Mouse (Mus musculus) liver, postnatal 0 days (tissue): Measurements from ENCODE around the gene Cdhr1. TPM values are rescaled to one million over a fixed set of nuclear protein-coding genes. Genes with fewer than 3 reads are reported as not detected.
A peak's percentile ranks its signal among the peaks of the same experiment; 100 is the strongest.
"Not testable (repeated sequence)": the region's sequence is repeated elsewhere in the genome, so short reads cannot be mapped to it uniquely, and the experiment has no call there.

ENCODE experiments used
- ATAC-seq: fragments of 200-750 bp; cut with Nextera tagmentation; 2 replicates; pipeline ENCODE4 v1.8.0; 2017; ENCODE audit warnings: mild to moderate bottlenecking, moderate library complexity
- DNase-seq: peaks from one replicate; pipeline ENCODE4 v3.0.0-alpha.2; 2016
- H3K27ac ChIP-seq: fragments of 300-500 bp; sonication (generic); 2 replicates; pipeline ENCODE4 v1.5.1; 2014; ENCODE audit warnings: antibody characterized with exemption, moderate library complexity, mild to moderate bottlenecking, low read depth
- H3K27me3 ChIP-seq: fragments of 300-500 bp; sonication (generic); 2 replicates; pipeline ENCODE4 v1.6.1; 2014; ENCODE audit warnings: low read length, control low read depth, mixed read lengths; ENCODE audit not compliant: insufficient read depth
- H3K36me3 ChIP-seq: fragments of 300-500 bp; sonication (generic); replicated peaks from 2 replicates; pipeline ENCODE4 v1.6.1; 2014; ENCODE audit warnings: mild to moderate bottlenecking, control low read depth, low read length, moderate library complexity, mixed read lengths; ENCODE audit not compliant: insufficient read depth
- H3K4me1 ChIP-seq: fragments of 300-500 bp; sonication (generic); 2 replicates; pipeline ENCODE4 v1.6.1; 2014; ENCODE audit warnings: antibody characterized with exemption, mild to moderate bottlenecking, control low read depth; ENCODE audit not compliant: insufficient read depth
- H3K4me2 ChIP-seq: fragments of 300-500 bp; sonication (generic); 2 replicates; pipeline ENCODE4 v1.6.1; 2014; ENCODE audit warnings: low read depth, mild to moderate bottlenecking, low read length, moderate library complexity, mixed read lengths
- H3K4me3 ChIP-seq: fragments of 300-500 bp; sonication (generic); 2 replicates; pipeline ENCODE4 v1.5.1; 2014; ENCODE audit warnings: low read depth, low read length
- H3K9ac ChIP-seq: fragments of 300-500 bp; sonication (generic); replicated peaks from 2 replicates; pipeline ENCODE4 v1.6.1; 2014; ENCODE audit warnings: mild to moderate bottlenecking, moderate library complexity
- H3K9me3 ChIP-seq: fragments of 300-500 bp; sonication (generic); 2 replicates; pipeline ENCODE4 v1.6.1; 2016; ENCODE audit warnings: mild to moderate bottlenecking, control low read depth, low read length, mixed read lengths
- CTCF ChIP-seq: sonication (generic); IDR thresholded peaks from 2 replicates; pipeline ENCODE4 v1.5.1; 2016; ENCODE audit warnings: antibody characterized with exemption, low read depth
- EP300 ChIP-seq: IDR thresholded peaks from 2 replicates; pipeline ENCODE4 v1.6.1; 2016; ENCODE audit warnings: antibody characterized with exemption, low read depth, mild to moderate bottlenecking
- WGBS: fragments of 180-500 bp; shearing (Covaris S2); extraction: QIAGEN DNeasy Blood & Tissue Kit; methylation state at CpG from one replicate; pipeline ENCODE4 v1.1.7; 2014; ENCODE audit not compliant: insufficient replicate concordance; 5-methylcytosine and 5-hydroxymethylcytosine counted together
- polyA plus RNA-seq: library from polyadenylated mRNA; unstranded; fragments of >200 nt; fragmentation: Nextera tagmentation; extraction: Ambion mirVana; gene quantifications from 2 replicates; pipeline ENCODE4 v1.2.1, GENCODE M21; 2015

Cdhr1 gene
- not detected in 2 replicates for polyA plus RNA-seq

DNA sequence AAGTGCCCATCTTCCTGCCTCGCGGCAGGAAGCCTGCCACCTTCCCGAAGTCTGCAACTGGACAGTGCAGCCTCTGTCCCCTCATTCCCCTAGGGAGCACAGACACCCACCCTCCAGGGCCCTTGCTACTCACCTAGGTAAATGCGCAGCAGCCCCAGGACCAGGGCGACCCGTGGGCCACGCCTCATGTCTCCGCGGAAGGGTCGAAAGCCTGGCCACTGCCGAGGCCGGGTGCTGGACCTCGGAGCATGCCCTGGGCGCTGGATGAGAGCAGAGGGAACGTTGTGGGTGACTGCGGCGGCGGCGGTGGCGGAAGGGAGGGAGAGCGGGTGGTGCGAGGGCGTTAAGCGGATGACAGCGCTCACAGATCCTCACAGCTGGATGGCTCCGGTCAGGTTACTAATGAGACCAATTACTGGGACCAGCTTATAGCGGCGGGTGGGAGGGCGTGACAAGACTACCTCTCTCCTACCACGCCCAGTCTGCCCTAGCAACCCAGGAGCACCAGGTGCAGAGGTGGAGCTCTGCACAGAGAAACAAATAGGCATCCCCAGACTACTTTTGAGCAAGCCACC is at the start of gene Cdhr1:
TSS of gene Cdhr1 (minus strand) at position 392 of the 575 bp plus-strand sequence.
- no peak for TF ChIP-seq EP300
- no peak for TF ChIP-seq CTCF
- Histone ChIP-seq H3K27me3 (peaks cover 17% of the 10 kb centered on the region), H3K4me1 (no peaks in the 10 kb centered on the region), H3K9me3 (no peaks in the 10 kb centered on the region), H3K36me3 (no peaks in the 10 kb centered on the region), H3K4me2 (no peak within 1 kb of the TSS), H3K9ac (no peak within 1 kb of the TSS), H3K4me3 (no peak within 1 kb of the TSS), H3K27ac (no peak within 1 kb of the TSS)
- peak; percentile 14 for DNase-seq
- no peak for ATAC-seq
- 4% methylated on average over 25 of the region's 30 CpGs for WGBS

DNA sequence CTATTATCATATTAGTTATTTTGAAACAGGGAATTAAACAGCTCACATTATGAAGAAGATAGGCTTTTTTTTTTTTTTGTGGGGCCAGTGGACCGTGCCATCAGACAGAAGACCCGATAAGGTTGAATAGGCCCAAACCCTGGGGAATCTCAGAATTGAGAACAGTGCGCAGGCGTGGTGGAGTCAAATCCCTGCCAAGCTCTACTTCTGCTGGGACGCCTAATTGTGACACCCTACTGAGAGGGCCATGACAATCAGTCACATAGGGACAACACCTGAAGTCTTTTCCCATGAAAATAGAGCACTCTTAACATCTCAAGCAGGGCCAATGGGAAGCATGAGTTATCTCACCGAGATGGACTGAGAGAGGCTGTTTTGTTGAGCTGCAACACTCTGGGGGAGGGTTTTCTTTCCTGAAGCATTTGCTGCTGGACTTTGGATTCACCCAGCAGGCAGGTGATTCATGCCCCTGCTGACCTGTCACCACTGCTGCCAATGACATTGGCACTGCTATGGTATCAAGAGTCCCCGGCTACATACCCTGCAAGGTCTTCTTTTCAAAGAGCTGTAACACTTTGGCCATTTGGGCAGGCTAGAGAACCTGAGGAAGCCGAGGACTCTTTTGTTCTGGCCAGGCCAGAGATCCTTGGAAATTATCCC is 41.0 kb upstream of the Cdhr1 start:
- Histone ChIP-seq H3K4me3 (no peak overlapping the region), H3K9me3 (no peaks in the 10 kb centered on the region), H3K4me1 (no peaks in the 10 kb centered on the region), H3K27me3 (no peaks in the 10 kb centered on the region), H3K36me3 (no peaks in the 10 kb centered on the region), H3K4me2 (no peak overlapping the region), H3K27ac (no peak overlapping the region), H3K9ac (no peak overlapping the region)
- TF ChIP-seq EP300 (no peak), CTCF (no peak)
- DNase-seq, result no peak
- ATAC-seq, result no peak
- 76% methylated on average over 8 of the region's 8 CpGs for WGBS

DNA sequence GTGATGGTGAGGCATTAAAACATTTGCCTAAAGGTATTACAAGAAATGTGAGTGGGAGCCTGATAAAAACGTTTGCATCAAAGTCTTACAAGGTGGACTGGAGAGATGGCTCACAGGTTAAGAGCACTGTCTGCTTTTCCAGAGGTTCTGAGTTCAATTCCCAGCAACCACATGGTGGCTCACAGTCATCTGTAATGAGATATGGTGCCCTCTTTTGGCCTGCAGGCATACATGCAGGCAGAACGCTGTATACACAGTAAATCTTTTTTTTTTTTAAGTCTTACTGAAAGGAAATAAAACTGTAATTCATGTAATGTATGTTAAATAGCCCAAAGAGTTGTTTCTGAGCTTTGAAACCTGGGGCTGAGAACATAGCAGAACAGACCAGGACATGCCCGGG is 39.4 kb upstream of the Cdhr1 start:
- not testable (repeated sequence) for DNase-seq

DNA sequence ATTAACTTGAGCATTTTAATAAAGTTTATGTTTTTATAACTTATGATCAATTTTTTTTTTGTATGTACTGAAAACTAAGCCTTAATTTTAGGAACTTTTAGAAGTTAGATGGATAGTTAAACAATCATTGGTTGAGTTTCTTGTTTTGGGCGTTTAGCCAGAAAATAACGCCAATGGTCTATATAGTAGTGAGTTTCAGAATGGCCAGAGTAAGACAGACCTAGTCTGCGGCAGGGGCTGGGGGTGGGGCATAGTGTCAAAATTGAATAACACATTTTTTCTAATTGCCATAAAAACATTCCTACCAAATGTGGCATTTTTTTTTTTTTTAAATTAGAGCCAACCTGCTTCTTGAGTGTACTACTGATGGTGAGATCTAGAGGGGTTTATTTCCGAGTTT is 38.0 kb upstream of the Cdhr1 start:
- H3K9ac ChIP-seq, result no peak overlapping the region
- H3K9me3 ChIP-seq, result no peaks in the 10 kb centered on the region
- no peak overlapping the region for H3K4me3 ChIP-seq
- ATAC-seq (no peak), DNase-seq (no peak)
- peaks cover 4% of the 10 kb centered on the region for H3K4me1 ChIP-seq
- WGBS, result 79% methylated on average over 4 of the region's 4 CpGs
- H3K27ac ChIP-seq, result no peak overlapping the region
- H3K36me3 ChIP-seq, result peaks cover 21% of the 10 kb centered on the region
- H3K4me2 ChIP-seq, result peak overlapping the region; percentile 67
- TF ChIP-seq CTCF, result no peak
- no peak for TF ChIP-seq EP300
- no peaks in the 10 kb centered on the region for H3K27me3 ChIP-seq

More for the DNA sequence above, 39.4 kb upstream of the Cdhr1 start:
- not testable (repeated sequence) for H3K4me2 ChIP-seq, H3K9ac ChIP-seq, H3K27ac ChIP-seq, ATAC-seq, H3K36me3 ChIP-seq, H3K9me3 ChIP-seq, H3K4me3 ChIP-seq, H3K27me3 ChIP-seq, H3K4me1 ChIP-seq
- TF ChIP-seq CTCF, result peak; percentile 28; the same call in 1 of the 2 replicates
- 77% methylated on average over 2 of the region's 3 CpGs for WGBS

DNA sequence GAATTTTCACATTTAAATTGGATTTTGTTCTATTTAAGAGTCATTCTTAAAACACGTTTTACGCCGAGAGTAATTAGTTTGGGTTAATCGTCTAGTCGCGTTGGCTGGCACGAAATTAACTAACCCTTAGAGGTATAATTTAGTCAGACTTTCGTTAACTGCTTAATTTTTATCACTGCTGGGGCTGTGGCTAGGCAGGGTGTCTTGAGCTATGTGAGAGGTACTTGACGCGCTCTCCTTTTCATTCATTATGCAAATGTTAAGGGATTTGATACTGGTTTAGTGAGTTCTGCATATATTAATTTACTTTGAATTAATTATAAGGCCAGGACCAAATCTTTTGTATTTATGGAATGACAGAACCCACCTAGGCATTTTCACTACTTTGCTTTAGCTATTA is 37.5 kb upstream of the Cdhr1 start:
- Histone ChIP-seq H3K9me3 (no peaks in the 10 kb centered on the region), H3K4me2 (peak overlapping the region; percentile 67), H3K27me3 (no peaks in the 10 kb centered on the region), H3K4me3 (peak overlapping the region; percentile 83), H3K27ac (peak overlapping the region; percentile 64), H3K36me3 (peaks cover 24% of the 10 kb centered on the region), H3K9ac (peak overlapping the region; percentile 52), H3K4me1 (peaks cover 4% of the 10 kb centered on the region)
- TF ChIP-seq EP300 (no peak), CTCF (no peak)
- DNase-seq, result no peak
- WGBS, result 3% methylated on average over 10 of the region's 10 CpGs
- ATAC-seq, result no peak

DNA sequence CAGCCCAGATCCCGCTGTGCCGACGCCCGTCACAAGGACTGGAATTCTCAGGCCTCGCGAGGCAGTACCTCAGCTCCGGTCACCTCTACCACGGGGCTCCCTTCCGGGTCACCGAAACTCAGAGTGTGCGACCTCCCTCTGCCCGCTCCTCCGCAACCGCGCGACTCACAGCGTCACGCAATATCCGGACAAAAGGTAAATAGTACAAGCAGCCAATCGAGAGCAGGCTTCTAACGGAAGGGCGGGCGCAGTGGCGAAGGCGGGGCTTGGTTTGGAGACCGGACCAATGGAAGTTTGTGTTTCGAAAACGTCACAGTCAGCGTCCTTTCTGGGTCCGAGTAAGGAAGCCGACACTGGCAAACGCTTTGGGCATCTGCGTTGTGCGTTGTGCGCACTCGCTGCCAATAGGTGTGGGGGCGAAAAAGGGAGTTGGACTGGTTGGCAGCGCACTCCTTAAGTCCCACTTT is 37.0 kb upstream of the Cdhr1 start, which contains the start of gene Ghitm:
TSS of gene Ghitm (minus strand) at position 146 of the 467 bp plus-strand sequence.
- Histone ChIP-seq H3K27ac (peak within 1 kb of the TSS; percentile 90), H3K4me3 (peak within 1 kb of the TSS; percentile 83), H3K9ac (peak within 1 kb of the TSS; percentile 82), H3K36me3 (peaks cover 29% of the 10 kb centered on the region), H3K4me2 (peak within 1 kb of the TSS; percentile 75), H3K4me1 (peaks cover 4% of the 10 kb centered on the region), H3K27me3 (no peaks in the 10 kb centered on the region), H3K9me3 (no peaks in the 10 kb centered on the region)
- DNase-seq (peak; percentile 97), ATAC-seq (peak; percentile 98)
- TF ChIP-seq CTCF (no peak; the same call in 1 of the 2 replicates), EP300 (peak; percentile 26; the same call in 1 of the 2 replicates)
- 1% methylated on average over 38 of the region's 38 CpGs for WGBS
